Mouse (Mus musculus) left cerebral cortex, postnatal 10 days (tissue): ENCODE results near the gene 1700040F15Rik. TPM values are rescaled to one million over a fixed set of nuclear protein-coding genes. Genes with fewer than 3 reads are reported as not detected.
"Not testable (repeated sequence)": the region's sequence is repeated elsewhere in the genome, so short reads cannot be mapped to it uniquely, and the experiment has no call there.

Source experiments
- DNase-seq, 2 experiments: peaks; one replicate each; pipeline ENCODE4 v3.0.0; 2021 to 2022; ENCODE audit warnings: low spot score in 2 of 2, mixed read lengths in 1 of 2; ENCODE audit errors: extremely low spot score in 1 of 2
- intact Hi-C: fragments of 180-260 bp; cut with DNase I; formaldehyde crosslinking; loops from one replicate; pipeline ENCODE4 v1.15.1; 2025
- total RNA-seq, 2 experiments: library from RNA; stranded (reverse); gene quantifications; 2 replicates each; pipeline ENCODE4 v1.2.3; 2021

The 1700040F15Rik gene
- not detected for total RNA-seq

GRCm38 (mm10) chrY:61101947-61102346, at the start of gene 1700040F15Rik:
1700040F15Rik (plus strand) TSS chrY:61102247.
- DNase-seq, intact Hi-C loops: not testable (repeated sequence)
